Mouse (Mus musculus): ENCODE measurements at regions not wholly inside any gene's neighbourhood (a gene's known extent, or its start where the extent isn't known, plus 50 kb on each side); places are given as distances from the start of the nearest gene placed in this dataset.

- DNase-seq (ENCODE audit: low spot score in 2 of 2) = no peak
Observed at GRCm38 (mm10) chr6:67186537-67187274, 51.3 kb upstream of the Serbp1 start.

GRCm38 (mm10) chr6:67184662-67185061 is 53.3 kb upstream of the Serbp1 start:
- DNase-seq (ENCODE audit: low spot score in 2 of 2) = no peak

GRCm38 (mm10) chr6:67183481-67184215 is 54.3 kb upstream of the Serbp1 start:
- no peak for DNase-seq (ENCODE audit: low spot score in 2 of 2)

- no peak for DNase-seq (ENCODE audit: low spot score in 2 of 2)
Observed at GRCm38 (mm10) chr6:67182453-67182852, 55.5 kb upstream of the Serbp1 start.

GRCm38 (mm10) chr6:67181459-67181858 is 56.5 kb upstream of the Serbp1 start:
- no peak for DNase-seq (ENCODE audit: low spot score in 2 of 2)

- DNase-seq (ENCODE audit: low spot score in 2 of 2) = no peak
Observed at GRCm38 (mm10) chr6:67179416-67179815, 58.6 kb upstream of the Serbp1 start.

- DNase-seq (ENCODE audit: low spot score in 2 of 2) = no peak
Observed at GRCm38 (mm10) chr6:67178531-67178930, 59.4 kb upstream of the Serbp1 start.

GRCm38 (mm10) chr6:67178101-67178500 is 59.9 kb upstream of the Serbp1 start:
- no peak for DNase-seq (ENCODE audit: low spot score in 2 of 2)

GRCm38 (mm10) chr6:67170674-67170946 is 67.4 kb upstream of the Serbp1 start:
- DNase-seq (ENCODE audit: low spot score in 2 of 2) = no peak

- peak in 1 of 2 experiments; percentile 48 for DNase-seq (ENCODE audit: low spot score in 2 of 2)
Observed at GRCm38 (mm10) chr6:67169873-67170673, 67.9 kb upstream of the Serbp1 start.

GRCm38 (mm10) chr6:67168803-67169202 is 69.2 kb upstream of the Serbp1 start:
- no peak for DNase-seq (ENCODE audit: low spot score in 2 of 2)

- DNase-seq (ENCODE audit: low spot score in 2 of 2) = peak; percentile 16 to 72
Observed at GRCm38 (mm10) chr6:67168031-67168777, 69.8 kb upstream of the Serbp1 start.

GRCm38 (mm10) chr6:67165091-67165490 is 72.9 kb upstream of the Serbp1 start:
- no peak for DNase-seq (ENCODE audit: low spot score in 2 of 2)

- no peak for DNase-seq (ENCODE audit: low spot score in 2 of 2)
Observed at GRCm38 (mm10) chr6:67163947-67164346, 74.0 kb upstream of the Serbp1 start.

GRCm38 (mm10) chr6:67162814-67163213 is 75.2 kb upstream of the Serbp1 start:
- DNase-seq (ENCODE audit: low spot score in 2 of 2) = no peak

- no peak for DNase-seq (ENCODE audit: low spot score in 2 of 2)
Observed at GRCm38 (mm10) chr6:67161610-67162009, 76.4 kb upstream of the Serbp1 start.

- DNase-seq (ENCODE audit: low spot score in 2 of 2) = no peak
Observed at GRCm38 (mm10) chr6:67160564-67160963, 77.4 kb upstream of the Serbp1 start.

GRCm38 (mm10) chr6:67159726-67160523 is 78.1 kb upstream of the Serbp1 start:
- no peak for DNase-seq (ENCODE audit: low spot score in 2 of 2)

GRCm38 (mm10) chr6:67159224-67159623 is 78.8 kb upstream of the Serbp1 start:
- DNase-seq (ENCODE audit: low spot score in 2 of 2) = no peak

- DNase-seq (ENCODE audit: low spot score in 2 of 2) = peak; percentile 77 to 92
Observed at GRCm38 (mm10) chr6:67158765-67159164, 79.2 kb upstream of the Serbp1 start.

All from layer of hippocampus, adult 18-20 months (tissue).